Mouse (Mus musculus) ES-Bruce4 (cell line): ENCODE data around the gene Golga4.

ENCODE experiments used
- CTCF ChIP-seq: IDR thresholded peaks from one replicate; pipeline ENCODE4 v1.8.1; 2011; ENCODE audit warnings: low read depth, low read length
- EP300 ChIP-seq: IDR thresholded peaks from 2 replicates; pipeline ENCODE4 v1.6.1; 2011; ENCODE audit warnings: low read depth, low read length; ENCODE audit not compliant: insufficient read depth
- POLR2A ChIP-seq: IDR thresholded peaks from one replicate; pipeline ENCODE4 v1.8.1; 2011; ENCODE audit warnings: low read length; ENCODE audit not compliant: insufficient read depth

- peak; percentile 69 for TF ChIP-seq CTCF
- no peak for TF ChIP-seq POLR2A
- TF ChIP-seq EP300: no peak
Measured at GRCm38 (mm10) chr9:118606148-118606816, 100.2 kb downstream of the Golga4 start, which contains the start of gene Itga9.
